Mouse (Mus musculus) forebrain, embryonic 15.5 days (tissue): ENCODE measurements around the gene C530008M17Rik. TPM values are rescaled to one million over a fixed set of nuclear protein-coding genes. Genes with fewer than 3 reads are reported as not detected.

Experiments used
- ATAC-seq: fragments of 200-750 bp; cut with Nextera tagmentation; replicated peaks from 2 replicates; pipeline ENCODE4 v1.8.0; 2017; ENCODE audit warnings: mild to moderate bottlenecking, moderate TSS enrichment, moderate library complexity
- H3K27ac ChIP-seq: fragments of 300-500 bp; sonication (generic); replicated peaks from 2 replicates; pipeline ENCODE4 v1.5.1; 2015; ENCODE audit warnings: mild to moderate bottlenecking, inconsistent platforms
- H3K27me3 ChIP-seq: fragments of 300-500 bp; sonication (generic); 2 replicates; pipeline ENCODE4 v1.6.1; 2015; ENCODE audit warnings: inconsistent platforms
- H3K36me3 ChIP-seq: fragments of 300-500 bp; sonication (generic); 2 replicates; pipeline ENCODE4 v1.6.1; 2015; ENCODE audit warnings: mild to moderate bottlenecking, inconsistent platforms
- H3K4me1 ChIP-seq: fragments of 300-500 bp; sonication (generic); 2 replicates; pipeline ENCODE4 v1.6.1; 2015; ENCODE audit warnings: inconsistent platforms
- H3K4me2 ChIP-seq: fragments of 300-500 bp; sonication (generic); replicated peaks from 2 replicates; pipeline ENCODE4 v1.6.1; 2015; ENCODE audit warnings: mild to moderate bottlenecking, inconsistent platforms
- H3K4me3 ChIP-seq: fragments of 300-500 bp; sonication (generic); 2 replicates; pipeline ENCODE4 v1.5.1; 2015; ENCODE audit warnings: mild to moderate bottlenecking, inconsistent platforms
- H3K9ac ChIP-seq: fragments of 300-500 bp; sonication (generic); replicated peaks from 2 replicates; pipeline ENCODE4 v1.6.1; 2015; ENCODE audit warnings: mild to moderate bottlenecking, inconsistent platforms
- H3K9me3 ChIP-seq: fragments of 300-500 bp; sonication (generic); 2 replicates; pipeline ENCODE4 v1.6.1; 2016; ENCODE audit warnings: inconsistent platforms
- WGBS: fragments of 180-500 bp; shearing (Covaris S2); methylation state at CpG from one replicate; pipeline ENCODE4 v1.1.7; 2015; ENCODE audit warnings: mixed read lengths; 5-methylcytosine and 5-hydroxymethylcytosine counted together
- polyA plus RNA-seq: library from polyadenylated mRNA; unstranded; fragments of >200 nt; fragmentation: Nextera tagmentation; extraction: Ambion mirVana; gene quantifications from 2 replicates; pipeline ENCODE4 v1.2.1, GENCODE M21; 2015

C530008M17Rik gene
- polyA plus RNA-seq, 1 experiment from 2014 or later = 84.9 TPM

GRCm38 (mm10) chr5:76855829-76856600 is 199.7 kb downstream of the C530008M17Rik start:
- no peaks in the 10 kb centered on the region for H3K27me3 ChIP-seq
- H3K4me3 ChIP-seq = no peak overlapping the region
- H3K27ac ChIP-seq = peak overlapping the region; percentile 17
- ATAC-seq = no peak
- H3K4me1 ChIP-seq = peaks cover 11% of the 10 kb centered on the region
- 22% methylated on average over 25 of the region's 25 CpGs for WGBS
- peaks cover 36% of the 10 kb centered on the region for H3K36me3 ChIP-seq
- no peak overlapping the region for H3K9ac ChIP-seq
- H3K4me2 ChIP-seq = peak overlapping the region; percentile 15; the same call in 1 of the 2 replicates
- no peaks in the 10 kb centered on the region for H3K9me3 ChIP-seq

- Histone ChIP-seq H3K9ac (no peak overlapping the region; the same call in 1 of the 2 replicates), H3K4me3 (no peak overlapping the region), H3K4me1 (peaks cover 11% of the 10 kb centered on the region), H3K4me2 (0 out of 2 replicates have a peak overlapping the region, but pooled peaks have one; percentile 15), H3K36me3 (peaks cover 34% of the 10 kb centered on the region), H3K27me3 (no peaks in the 10 kb centered on the region), H3K9me3 (no peaks in the 10 kb centered on the region), H3K27ac (no peak overlapping the region)
- ATAC-seq = no peak
- 38% methylated on average over 62 of the region's 62 CpGs for WGBS
These were observed 201.0 kb downstream of the C530008M17Rik start for GRCm38 (mm10) chr5:76857103-76858015.

GRCm38 (mm10) chr5:76858444-76858843 is 202.1 kb downstream of the C530008M17Rik start:
- Histone ChIP-seq H3K36me3 (peaks cover 31% of the 10 kb centered on the region), H3K4me3 (no peak overlapping the region), H3K4me1 (peaks cover 11% of the 10 kb centered on the region), H3K9ac (no peak overlapping the region), H3K27me3 (no peaks in the 10 kb centered on the region), H3K27ac (no peak overlapping the region), H3K9me3 (no peaks in the 10 kb centered on the region), H3K4me2 (no peak overlapping the region)
- ATAC-seq = no peak
- 80% methylated on average over 13 of the region's 13 CpGs for WGBS

GRCm38 (mm10) chr5:76866819-76867218 is 210.5 kb downstream of the C530008M17Rik start:
- no peaks in the 10 kb centered on the region for H3K4me1 ChIP-seq
- peaks cover 61% of the 10 kb centered on the region for H3K36me3 ChIP-seq
- H3K4me3 ChIP-seq = no peak overlapping the region
- no peak for ATAC-seq
- no peak overlapping the region for H3K27ac ChIP-seq
- H3K27me3 ChIP-seq = no peaks in the 10 kb centered on the region
- no peak overlapping the region for H3K4me2 ChIP-seq
- 90% methylated on average over 8 of the region's 8 CpGs for WGBS
- H3K9ac ChIP-seq = no peak overlapping the region
- no peaks in the 10 kb centered on the region for H3K9me3 ChIP-seq

- Histone ChIP-seq H3K4me3 (peak overlapping the region; percentile 10; the same call in 1 of the 2 replicates), H3K4me2 (peak overlapping the region; percentile 22), H3K9ac (no peak overlapping the region), H3K4me1 (no peaks in the 10 kb centered on the region), H3K27ac (no peak overlapping the region), H3K27me3 (no peaks in the 10 kb centered on the region), H3K36me3 (peaks cover 73% of the 10 kb centered on the region), H3K9me3 (no peaks in the 10 kb centered on the region)
- 0 out of 2 replicates have a peak, but pooled peaks have one; percentile 61 for ATAC-seq
- 29% methylated on average over 16 of the region's 16 CpGs for WGBS
These were observed 212.5 kb downstream of the C530008M17Rik start for GRCm38 (mm10) chr5:76868693-76869286.

GRCm38 (mm10) chr5:76869553-76869952 is 213.2 kb downstream of the C530008M17Rik start:
- Histone ChIP-seq H3K9me3 (no peaks in the 10 kb centered on the region), H3K27ac (no peak overlapping the region), H3K4me1 (no peaks in the 10 kb centered on the region), H3K9ac (no peak overlapping the region), H3K36me3 (peaks cover 75% of the 10 kb centered on the region), H3K4me2 (no peak overlapping the region; the same call in 1 of the 2 replicates), H3K27me3 (no peaks in the 10 kb centered on the region), H3K4me3 (no peak overlapping the region)
- ATAC-seq = no peak
- WGBS = 57% methylated on average over 6 of the region's 6 CpGs

GRCm38 (mm10) chr5:76876106-76876758 is 219.9 kb downstream of the C530008M17Rik start:
- Histone ChIP-seq H3K9me3 (no peaks in the 10 kb centered on the region), H3K36me3 (peaks cover 46% of the 10 kb centered on the region), H3K4me2 (no peak overlapping the region), H3K9ac (no peak overlapping the region), H3K27me3 (no peaks in the 10 kb centered on the region), H3K4me3 (no peak overlapping the region), H3K4me1 (no peaks in the 10 kb centered on the region), H3K27ac (no peak overlapping the region)
- no peak for ATAC-seq
- WGBS = 94% methylated on average over 25 of the region's 25 CpGs

GRCm38 (mm10) chr5:76884107-76884506 is 227.8 kb downstream of the C530008M17Rik start:
- Histone ChIP-seq H3K9me3 (no peaks in the 10 kb centered on the region), H3K27ac (no peak overlapping the region), H3K36me3 (peaks cover 36% of the 10 kb centered on the region), H3K27me3 (no peaks in the 10 kb centered on the region), H3K4me2 (no peak overlapping the region), H3K4me1 (no peaks in the 10 kb centered on the region), H3K9ac (no peak overlapping the region), H3K4me3 (no peak overlapping the region)
- no peak for ATAC-seq
- WGBS = 96% methylated on average over 1 of the region's 1 CpGs

- Histone ChIP-seq H3K27me3 (no peaks in the 10 kb centered on the region), H3K9me3 (no peaks in the 10 kb centered on the region), H3K4me1 (no peaks in the 10 kb centered on the region), H3K27ac (no peak overlapping the region), H3K4me2 (no peak overlapping the region), H3K36me3 (peaks cover 42% of the 10 kb centered on the region), H3K4me3 (no peak overlapping the region), H3K9ac (no peak overlapping the region)
- no peak for ATAC-seq
- 90% methylated on average over 2 of the region's 2 CpGs for WGBS
These were observed 230.7 kb downstream of the C530008M17Rik start for GRCm38 (mm10) chr5:76887011-76887410.

- Histone ChIP-seq H3K9ac (no peak overlapping the region), H3K27ac (no peak overlapping the region), H3K36me3 (peaks cover 23% of the 10 kb centered on the region; the same call in 1 of the 2 replicates), H3K9me3 (no peaks in the 10 kb centered on the region), H3K27me3 (no peaks in the 10 kb centered on the region), H3K4me3 (no peak overlapping the region), H3K4me2 (no peak overlapping the region), H3K4me1 (no peaks in the 10 kb centered on the region)
- 95% methylated on average over 2 of the region's 2 CpGs for WGBS
- no peak for ATAC-seq
These were observed 236.3 kb downstream of the C530008M17Rik start for GRCm38 (mm10) chr5:76892608-76893007.

GRCm38 (mm10) chr5:76893084-76893483 is 236.8 kb downstream of the C530008M17Rik start:
- Histone ChIP-seq H3K9me3 (no peaks in the 10 kb centered on the region), H3K27ac (no peak overlapping the region), H3K4me1 (no peaks in the 10 kb centered on the region), H3K4me2 (no peak overlapping the region), H3K9ac (no peak overlapping the region), H3K36me3 (peaks cover 20% of the 10 kb centered on the region; the same call in 1 of the 2 replicates), H3K4me3 (no peak overlapping the region), H3K27me3 (no peaks in the 10 kb centered on the region)
- no peak for ATAC-seq
- WGBS = 91% methylated on average over 2 of the region's 2 CpGs
